Mouse (Mus musculus) T-cell, adult 2 months (primary cell): ENCODE data around the gene Trappc5.

Source experiments
- DNase-seq: peaks from one replicate; pipeline ENCODE4 v3.0.0; 2022; ENCODE audit warnings: low spot score

The Trappc5 gene

DNA sequence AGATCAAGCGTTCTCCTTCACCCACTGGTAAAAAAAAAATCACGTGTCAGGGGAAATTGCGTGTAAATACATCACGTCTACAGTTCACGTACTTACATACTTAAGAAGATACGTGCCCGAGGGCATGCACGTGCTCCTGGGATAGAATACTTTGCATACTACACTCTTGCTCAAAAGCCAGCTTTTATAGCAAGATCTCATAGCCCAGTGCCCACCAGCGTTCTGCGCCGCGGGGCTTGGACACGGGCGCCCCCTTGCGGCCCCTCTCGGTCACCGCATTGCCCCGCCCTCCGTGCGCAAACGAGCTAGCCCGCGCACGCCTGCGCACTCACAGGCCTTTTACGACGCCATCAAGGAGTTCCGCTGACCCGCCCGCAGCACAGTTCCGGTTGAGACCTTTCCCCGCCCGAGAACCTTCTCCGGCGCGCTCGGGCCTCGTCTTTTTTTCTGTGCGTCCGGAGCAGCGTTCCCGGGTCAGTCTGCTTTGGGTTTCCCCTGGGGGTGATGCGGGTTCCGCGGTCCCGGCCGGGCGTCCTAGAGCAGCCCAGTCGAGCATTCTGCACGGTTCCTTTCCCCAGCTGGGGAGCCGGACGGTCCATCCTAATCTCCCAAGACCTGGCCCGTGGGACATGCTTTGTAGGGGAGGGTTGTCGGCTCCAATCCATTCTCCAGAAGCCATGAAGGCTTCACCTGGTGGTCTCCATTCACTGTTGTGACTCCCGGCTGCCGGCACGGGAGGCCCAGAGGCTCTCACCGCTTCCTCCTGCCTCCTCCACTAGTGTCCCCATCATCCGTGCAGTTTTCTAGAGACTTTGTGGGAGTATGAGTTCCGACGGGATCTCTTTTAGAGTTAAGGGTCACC is at the start of gene Trappc5:
Trappc5 (plus strand) TSS at position 169 of the 862 bp plus-strand sequence.
- peak; percentile 95 for DNase-seq

DNA sequence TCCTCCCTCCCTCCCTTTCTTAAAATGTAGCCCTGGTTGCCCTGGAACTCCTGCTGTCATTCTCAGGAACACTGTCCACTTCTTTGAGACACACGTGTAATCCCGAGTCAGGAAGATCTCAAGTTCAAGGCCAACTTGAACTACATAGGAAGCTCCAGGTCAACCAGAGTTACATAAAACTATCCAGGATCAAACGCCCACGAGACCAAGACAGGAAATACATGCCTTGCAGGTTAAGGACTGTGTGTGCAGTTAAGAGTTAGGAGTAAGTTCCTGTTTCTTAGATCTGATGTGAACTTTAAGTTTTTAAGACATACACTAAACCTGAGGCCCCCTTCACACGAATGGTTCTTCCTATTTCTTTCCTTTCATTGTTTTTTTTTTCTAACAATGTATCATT is 49.1 kb upstream of the Trappc5 start:
- DNase-seq: no peak

DNA sequence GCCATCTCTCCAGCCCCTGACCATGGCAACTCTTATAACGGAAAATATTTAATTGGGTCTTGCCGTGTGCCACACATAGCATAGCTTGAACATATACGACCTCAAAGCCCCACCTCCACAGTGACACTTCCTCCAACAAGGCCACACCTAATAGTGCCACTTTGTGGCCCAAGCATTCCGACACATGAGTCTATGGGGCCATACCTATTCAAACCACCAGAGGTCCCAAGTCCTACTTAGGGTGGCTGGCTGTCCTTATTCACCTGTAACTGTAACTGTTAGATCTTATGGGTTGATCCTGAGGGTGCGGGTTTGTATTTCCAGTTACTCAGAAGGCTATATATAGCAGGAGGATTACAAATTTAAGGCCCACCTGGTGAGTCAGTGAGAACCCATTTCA is 48.1 kb upstream of the Trappc5 start:
- peak; percentile 51 for DNase-seq

DNA sequence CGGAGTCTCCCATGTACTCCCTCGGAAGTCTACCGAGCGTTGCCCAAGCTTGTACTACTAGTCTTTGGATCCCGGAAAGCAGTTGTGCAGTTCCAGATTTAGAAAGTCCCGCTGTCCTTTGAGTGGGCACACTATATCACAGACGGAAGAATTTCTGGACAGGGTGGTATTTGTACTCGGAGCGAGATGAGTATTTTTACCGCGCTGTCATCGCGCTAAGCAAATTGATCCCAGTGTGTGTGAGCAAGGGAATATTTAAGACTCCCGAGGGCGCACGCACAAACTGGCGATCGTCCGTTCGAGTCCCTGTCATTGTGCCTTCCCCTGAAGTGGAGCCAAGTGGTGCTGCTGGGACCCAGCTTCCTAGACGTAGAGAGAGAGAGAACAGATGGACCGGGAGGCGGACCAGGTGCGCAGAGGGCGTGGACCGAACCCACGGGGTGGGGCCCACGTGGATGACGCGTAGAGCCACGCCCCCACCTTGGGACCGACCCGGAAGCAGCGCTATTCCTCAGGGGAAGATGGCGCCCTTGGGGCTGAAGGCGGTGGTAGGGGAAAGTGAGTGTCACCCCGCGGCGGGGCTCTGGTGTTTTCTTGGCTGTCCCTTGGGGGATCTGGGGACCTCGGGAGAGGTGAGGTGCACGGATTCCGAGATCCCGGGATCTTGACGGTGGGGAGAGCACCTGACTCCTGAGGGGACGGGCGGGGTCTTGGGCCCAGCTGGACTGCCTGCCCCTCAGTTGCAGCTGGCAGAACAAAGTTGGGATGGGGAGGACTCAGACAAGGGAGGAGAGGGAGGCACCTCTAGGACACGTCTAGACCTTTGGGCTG is 45.2 kb upstream of the Trappc5 start, which contains the start of gene Stxbp2:
Stxbp2 (plus strand) TSS at position 309 of the 831 bp plus-strand sequence.
- peak; percentile 89 for DNase-seq

DNA sequence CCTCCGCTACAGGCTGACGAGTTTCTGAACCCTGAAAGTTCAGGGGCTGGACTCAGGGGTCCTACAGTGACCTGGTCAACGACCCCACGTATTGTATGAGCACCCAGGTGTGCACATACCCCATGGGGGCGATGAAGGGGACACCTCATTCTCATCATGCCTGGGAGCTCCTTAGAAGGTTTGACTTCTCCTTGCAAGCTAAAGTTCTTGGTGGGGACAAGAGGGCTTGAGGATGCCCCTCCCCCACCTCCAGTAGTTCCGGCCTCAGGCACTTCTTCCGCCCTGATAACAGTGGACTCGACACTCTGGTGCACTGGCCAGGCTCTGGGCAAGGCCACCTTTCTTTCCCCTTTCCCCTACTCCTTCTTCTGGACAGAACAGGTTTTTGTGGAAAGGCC is 44.6 kb upstream of the Trappc5 start:
- no peak for DNase-seq

DNA sequence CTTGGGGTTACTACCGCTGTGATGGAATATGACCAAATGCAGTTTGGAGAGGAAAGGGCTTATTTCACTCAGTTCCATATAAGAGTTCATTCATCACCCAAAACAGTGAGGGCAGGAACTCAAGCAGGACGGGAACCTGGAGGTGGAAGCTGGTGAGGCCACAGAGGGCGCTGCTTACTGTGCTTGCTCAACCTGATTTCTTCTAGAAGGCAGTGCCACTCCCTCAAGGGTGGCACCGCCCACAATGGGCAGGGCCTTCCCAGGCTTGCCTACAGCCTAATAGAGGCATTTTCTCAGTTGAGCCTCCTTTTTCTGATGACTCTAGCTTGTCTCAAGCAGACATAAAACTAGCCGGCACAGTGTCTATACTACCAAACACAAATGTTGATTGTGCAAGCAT is 30.3 kb upstream of the Trappc5 start:
- peak; percentile 42 for DNase-seq

DNA sequence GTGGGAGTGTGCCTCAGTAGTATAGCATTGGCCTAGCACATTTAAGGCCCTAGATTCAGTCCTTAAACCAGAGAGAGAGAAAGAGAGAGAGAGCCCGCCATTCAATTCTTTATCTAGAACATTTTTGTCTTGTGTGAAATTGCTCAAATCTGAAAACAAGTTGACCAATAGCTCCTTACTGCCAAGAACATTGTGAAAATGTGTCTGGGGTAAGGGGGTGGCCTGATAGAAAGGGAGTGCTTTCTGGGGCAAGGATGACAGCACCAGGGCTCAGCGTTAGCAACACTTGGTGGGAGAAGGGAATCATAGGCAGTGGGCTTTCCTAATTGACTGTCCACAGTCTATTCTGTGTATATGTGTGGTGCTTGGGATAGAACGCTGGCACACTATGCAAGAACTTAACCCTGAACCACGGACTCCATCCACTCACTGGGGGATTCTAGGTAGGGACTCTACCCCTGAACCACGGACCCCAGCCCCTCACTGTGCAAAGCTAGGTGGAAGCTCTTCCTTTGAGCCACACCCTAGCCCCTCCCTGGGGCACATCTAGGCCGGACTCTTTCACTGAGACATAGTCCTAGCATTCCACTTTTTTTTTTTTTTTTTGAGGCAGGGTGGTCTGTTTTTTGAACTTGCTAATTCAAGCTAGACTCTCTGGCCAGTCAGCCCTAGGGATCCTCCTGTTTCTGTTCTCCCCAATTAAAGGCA is 29.1 kb upstream of the Trappc5 start:
- no peak for DNase-seq

DNA sequence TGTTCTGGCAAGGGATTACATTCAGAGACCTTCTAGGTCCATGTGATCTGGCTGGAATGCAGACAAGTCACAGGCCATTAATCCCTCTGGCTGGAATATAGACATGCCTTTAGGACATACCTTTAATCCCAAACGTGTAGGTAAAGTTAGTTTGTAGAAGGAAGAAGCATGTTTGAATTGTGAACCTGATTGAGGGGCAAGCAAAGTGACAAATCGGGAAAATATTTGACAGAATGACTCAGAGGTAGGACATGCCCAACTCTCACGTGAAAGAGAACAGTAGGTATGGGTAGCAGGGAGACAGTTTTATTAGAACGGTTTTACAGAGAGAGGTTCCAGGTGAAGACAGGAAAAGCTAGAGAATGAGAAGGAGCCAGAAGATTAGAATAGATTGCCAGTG is 28.5 kb upstream of the Trappc5 start:
- no peak for DNase-seq

DNA sequence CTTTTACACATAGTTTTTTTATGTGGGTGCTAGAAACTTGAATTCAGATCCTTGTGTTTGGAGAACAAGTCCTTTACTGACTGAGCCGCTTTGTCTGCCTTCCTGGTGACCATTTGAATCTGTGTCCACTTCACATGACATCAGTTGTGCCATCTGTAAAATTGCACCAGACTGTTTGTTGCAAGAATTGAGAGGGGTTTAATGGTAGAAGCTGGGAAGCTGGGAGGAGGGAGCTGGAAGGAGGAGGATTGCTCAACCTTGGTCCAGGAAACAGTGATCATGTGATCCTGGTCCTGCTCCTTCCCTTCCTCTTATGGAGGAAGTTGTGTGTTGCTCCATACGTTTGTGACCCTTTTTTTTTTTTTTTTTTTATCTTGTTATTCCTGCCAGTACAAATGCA is 27.8 kb upstream of the Trappc5 start:
- no peak for DNase-seq

DNA sequence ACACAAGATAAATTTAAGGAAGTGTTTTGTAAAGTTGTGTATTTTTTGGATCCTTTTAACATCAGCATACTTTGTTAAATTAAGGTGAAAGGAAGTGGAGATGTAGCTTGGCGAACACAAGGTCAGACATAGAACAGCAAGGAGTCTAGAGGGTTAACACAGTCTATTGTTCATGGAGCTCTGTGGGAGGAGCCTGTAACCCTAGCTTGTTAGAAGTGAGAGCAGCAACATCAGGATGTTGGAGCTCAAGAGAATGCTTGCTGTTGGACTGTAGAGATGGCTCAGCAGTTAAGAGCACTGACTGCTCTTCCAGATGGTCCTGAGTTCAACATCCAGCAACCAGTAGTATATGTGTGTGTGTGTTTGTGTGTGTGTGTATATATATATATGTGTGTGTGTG is 27.1 kb upstream of the Trappc5 start:
- DNase-seq: no peak

DNA sequence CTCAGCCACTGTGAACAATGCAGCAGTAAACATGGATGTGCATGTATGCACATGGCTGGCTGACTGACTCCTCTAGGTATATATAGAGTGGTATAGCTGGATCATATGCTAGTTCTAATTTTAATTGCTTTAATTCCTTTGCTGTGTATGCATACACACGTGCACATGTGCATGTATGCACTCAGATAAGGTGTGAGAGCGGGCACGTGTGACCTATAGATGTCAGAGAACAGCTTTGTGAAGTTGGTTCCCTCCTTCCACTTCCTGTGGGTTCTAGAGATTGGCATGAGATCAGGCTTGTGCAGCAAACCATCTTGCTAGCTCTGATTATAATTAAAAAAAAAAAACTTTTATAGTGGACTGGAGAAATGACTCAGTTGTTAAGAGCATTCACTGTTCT is 23.3 kb upstream of the Trappc5 start:
- DNase-seq: no peak

DNA sequence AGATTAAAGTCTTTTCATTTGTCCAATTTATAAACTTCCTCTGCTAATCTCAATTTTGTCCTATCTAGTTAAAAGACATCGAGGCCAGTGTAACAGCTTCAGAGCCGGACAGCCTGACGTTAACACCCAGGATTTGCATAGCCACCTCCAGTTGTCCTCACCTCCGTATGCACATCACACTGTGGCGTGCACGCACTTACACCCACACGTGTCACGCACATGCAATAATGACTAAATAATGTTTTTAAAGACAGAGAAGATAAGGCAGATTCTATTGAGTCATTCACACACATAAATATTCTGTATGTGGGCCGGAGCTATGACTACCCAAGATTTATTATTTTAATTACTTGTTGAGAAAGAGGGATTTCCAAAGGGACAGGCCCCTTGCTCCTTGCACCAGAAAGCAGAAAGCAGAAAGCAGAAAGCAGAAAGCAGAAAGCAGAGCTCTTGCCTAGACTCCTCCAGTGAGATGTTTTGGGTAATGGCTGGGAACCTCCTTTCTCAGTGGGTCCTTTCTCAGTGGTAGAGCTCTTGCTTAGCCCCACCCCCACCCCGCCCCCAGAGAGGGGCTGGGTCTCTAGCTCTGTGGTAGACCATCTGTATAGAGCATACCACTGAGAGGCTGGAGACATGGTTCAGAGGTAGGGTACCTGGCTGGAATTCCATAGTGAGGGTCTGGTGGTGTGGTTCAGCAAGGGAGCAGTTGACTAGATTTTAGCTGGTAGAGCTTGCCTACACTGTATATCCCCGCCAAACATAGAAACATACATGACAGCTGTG is 21.2 kb upstream of the Trappc5 start:
- DNase-seq: no peak

DNA sequence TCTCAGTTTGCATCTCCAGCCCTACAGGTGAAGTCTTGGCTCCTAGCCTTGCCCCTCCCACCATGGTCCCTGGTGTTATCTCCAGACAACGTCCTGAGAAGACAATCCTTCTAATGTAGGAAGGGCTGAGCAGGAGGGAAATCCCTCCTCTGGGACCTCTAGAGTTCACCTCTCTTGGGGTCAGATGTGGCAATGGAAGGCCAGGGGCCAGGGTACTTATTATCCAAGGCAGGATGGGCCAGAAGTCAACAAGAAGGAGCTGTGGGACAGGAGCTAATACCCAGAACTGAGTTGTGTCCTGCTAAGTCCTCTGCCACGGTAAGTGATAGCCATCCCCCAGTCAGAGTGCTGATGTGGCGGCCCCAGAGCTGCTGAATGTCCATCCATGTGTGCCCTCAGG is 20.6 kb upstream of the Trappc5 start, which contains the start of gene Retn:
Retn (plus strand) TSS at position 245 of the 400 bp plus-strand sequence.
- no peak for DNase-seq

DNA sequence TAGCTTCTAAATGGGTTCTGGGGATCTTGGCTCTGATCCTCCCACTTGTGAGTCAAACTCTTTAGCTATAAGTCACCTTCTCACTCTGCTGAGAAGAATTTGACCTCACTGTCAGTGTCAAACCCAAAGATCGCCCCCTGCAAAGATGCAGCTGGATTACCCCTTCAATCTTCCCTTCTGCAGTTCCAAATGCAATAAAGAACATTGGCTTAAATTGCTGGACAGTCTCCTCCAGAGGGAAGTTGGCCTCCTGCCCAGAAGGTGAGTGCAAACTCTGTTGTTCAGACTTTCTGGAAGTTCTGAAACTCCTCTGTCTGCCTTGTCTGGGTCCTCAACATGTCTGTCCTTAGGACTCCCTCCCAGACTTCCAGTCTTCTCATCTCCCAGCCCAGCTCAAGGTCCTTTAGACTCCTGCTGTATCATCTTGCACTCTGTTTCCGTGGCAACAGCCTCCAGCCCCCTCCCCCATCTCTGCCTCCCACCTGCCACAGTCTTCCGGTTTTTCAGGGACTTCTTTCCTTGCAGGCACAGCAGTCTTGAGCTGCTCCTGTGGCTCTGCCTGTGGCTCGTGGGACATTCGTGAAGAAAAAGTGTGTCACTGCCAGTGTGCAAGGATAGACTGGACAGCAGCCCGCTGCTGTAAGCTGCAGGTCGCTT is 19.2 kb upstream of the Trappc5 start:
- no peak for DNase-seq

DNA sequence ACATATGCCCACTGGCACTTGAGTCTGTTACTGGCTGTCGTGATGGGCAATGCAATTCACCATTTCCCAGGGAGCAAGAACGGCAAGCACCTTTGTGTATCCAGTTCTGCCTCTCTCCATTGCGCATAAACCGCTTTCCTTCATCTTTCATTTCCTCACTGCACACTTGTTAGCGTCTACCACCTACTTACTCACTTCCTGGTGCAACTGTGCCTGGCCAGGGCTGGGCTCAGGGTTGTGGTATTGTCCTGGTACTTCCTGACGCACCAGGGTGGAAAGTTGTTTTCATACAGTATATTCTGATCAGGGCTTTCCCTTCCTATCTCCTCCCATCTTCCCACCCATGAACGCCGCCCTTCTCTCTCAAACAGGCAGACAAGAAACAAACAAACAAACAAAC is 15.2 kb upstream of the Trappc5 start:
- DNase-seq: no peak

DNA sequence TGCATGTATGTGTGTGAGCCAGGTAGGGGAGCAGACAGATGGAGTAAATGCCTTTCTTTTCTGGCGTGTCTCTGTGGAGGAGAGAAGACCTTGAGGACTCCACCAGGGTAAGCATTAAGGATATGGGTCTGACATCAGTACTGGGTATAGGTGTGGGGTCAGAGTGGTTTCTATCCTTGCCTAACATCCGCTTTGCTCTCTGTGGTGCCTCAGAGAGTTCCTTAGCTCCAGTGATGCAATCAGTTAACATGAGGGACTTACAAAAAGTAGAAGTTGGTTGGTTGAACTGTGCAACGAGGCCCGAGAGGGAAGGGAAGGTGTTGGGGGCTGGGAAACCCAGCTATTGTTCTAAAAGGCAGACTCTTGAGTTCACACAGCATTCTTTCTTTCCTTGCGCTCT is 11.7 kb upstream of the Trappc5 start:
- DNase-seq: no peak

DNA sequence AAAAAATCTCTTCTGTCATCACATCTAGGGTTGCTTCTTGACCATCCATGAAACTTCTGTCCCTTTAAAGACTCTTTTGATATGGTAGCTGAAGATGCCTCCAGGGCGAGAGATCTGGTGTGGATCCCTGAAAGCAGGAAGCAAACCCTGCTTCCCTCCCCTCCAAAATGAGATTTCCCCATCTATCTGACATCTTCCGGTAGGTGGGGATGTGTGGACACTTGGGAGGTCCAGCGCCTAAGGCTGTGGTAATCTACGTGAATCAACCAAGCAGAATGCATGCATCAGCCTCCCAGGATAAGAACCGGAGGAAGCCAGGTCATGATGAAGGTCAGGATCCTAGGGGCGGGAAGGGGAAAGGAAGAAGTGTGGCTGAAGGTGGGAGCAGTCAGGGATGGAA is 10.6 kb upstream of the Trappc5 start, which contains the start of gene Mcemp1:
Mcemp1 (plus strand) TSS at position 248 of the 400 bp plus-strand sequence.
- no peak for DNase-seq

DNA sequence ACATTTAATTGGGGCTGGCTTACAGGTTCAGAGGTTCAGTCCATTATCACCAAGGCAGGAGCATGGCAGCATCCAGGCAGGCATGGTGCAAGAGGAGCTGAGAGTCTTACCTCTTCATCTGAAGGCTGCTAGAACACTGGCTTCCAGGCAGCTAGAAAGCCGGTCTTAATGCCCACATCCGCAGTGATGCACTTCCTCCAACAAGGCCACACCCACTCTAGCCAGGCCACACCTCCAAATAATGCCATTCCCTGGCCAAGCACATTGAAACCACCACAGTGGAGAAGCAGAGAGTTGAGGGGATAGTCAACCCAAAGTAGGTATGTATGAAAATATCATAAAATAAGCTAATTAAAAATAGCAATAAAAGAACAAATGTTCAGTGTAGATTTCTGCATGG is 5.7 kb upstream of the Trappc5 start:
- peak; percentile 22 for DNase-seq

DNA sequence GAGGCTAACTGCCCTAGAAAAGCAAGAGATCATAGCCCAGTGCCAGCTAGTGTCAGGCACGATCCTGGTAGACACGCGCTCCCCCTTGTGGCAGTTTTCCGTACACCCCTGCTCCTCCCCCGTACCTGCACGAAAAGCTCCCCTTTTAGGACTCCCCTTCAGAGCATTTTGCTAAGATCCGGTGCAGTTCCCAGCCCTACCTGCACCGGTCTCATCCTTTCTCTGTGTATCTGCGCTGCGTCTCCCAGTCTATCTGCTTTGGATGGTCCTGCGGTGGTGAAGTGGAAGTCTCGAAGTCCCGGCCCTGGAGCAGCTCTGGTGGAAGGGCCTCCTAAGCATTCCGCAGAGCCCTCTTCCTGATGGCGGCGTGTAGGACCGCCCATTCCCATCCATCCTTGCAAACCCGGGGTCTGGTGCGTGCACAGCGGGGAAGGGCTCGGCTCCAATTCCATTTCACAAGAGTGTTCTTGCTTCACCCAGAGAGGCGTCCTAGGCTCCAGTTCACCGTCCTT is 4.1 kb upstream of the Trappc5 start, which contains the start of gene Fcor:
Fcor (minus strand) TSS at position 383 of the 512 bp plus-strand sequence.
- peak; percentile 82 for DNase-seq

DNA sequence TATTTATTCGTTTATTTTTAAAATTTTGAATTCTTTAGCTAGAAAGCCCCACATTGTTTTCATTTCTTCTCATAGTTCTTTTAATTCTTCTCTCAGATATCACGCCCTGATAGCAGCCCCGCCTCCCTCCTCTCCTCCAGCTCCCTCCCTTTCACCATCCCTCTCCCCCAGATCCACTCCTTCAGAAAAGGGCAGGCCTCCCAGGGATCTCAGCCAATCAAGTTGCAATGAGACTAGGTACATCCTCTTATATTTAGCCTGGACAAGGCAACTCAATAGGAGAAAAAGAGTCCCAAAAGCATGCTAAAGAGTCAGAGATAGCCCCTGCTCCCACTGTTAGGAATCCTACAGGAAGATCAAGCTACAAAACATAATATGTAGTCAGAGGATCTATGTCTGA is 1.4 kb upstream of the Trappc5 start:
- DNase-seq: no peak
